Mouse (Mus musculus) liver, embryonic 14.5 days (tissue): ENCODE results near the gene Tmem151a.

Experiments used
- CTCF ChIP-seq: IDR thresholded peaks from 2 replicates; pipeline ENCODE4 v1.5.1; 2016; ENCODE audit warnings: antibody characterized with exemption, low read depth, control low read depth
- EP300 ChIP-seq: IDR thresholded peaks from 2 replicates; pipeline ENCODE4 v1.6.1; 2016; ENCODE audit warnings: antibody characterized with exemption, low read depth

GRCm38 (mm10) chr19:5057876-5058775 is 27.2 kb downstream of the Tmem151a start:
- TF ChIP-seq CTCF (no peak), EP300 (no peak)
